Mouse (Mus musculus) embryo, embryonic 11.5 days (tissue): ENCODE measurements around the gene Ptprcap.
A peak's percentile ranks its signal among the peaks of the same experiment; 100 is the strongest.
"Not testable (repeated sequence)": the region's sequence is repeated elsewhere in the genome, so short reads cannot be mapped to it uniquely, and the experiment has no call there.

ENCODE experiments used
- DNase-seq: peaks from one replicate; pipeline ENCODE4 v3.0.0-alpha.2; 2012; ENCODE audit warnings: low read depth, low spot score

Gene Ptprcap

GRCm38 (mm10) chr19:4153232-4153654 is at the start of gene Ptprcap:
Gene Ptprcap (plus strand): TSS chr19:4153604.
- DNase-seq, result no peak

GRCm38 (mm10) chr19:4103792-4104191 is 49.6 kb upstream of the Ptprcap start:
- no peak for DNase-seq

- no peak for DNase-seq
These were observed 48.7 kb upstream of the Ptprcap start for GRCm38 (mm10) chr19:4104675-4105194.

- no peak for DNase-seq
These were observed 46.8 kb upstream of the Ptprcap start for GRCm38 (mm10) chr19:4106654-4107053.

- no peak for DNase-seq
These were observed 44.9 kb upstream of the Ptprcap start for GRCm38 (mm10) chr19:4108535-4108934.

GRCm38 (mm10) chr19:4112063-4112960 is 41.1 kb upstream of the Ptprcap start:
- no peak for DNase-seq

- DNase-seq, result no peak
These were observed 40.1 kb upstream of the Ptprcap start for GRCm38 (mm10) chr19:4113186-4113805.

GRCm38 (mm10) chr19:4113806-4114230 is 39.6 kb upstream of the Ptprcap start:
- no peak for DNase-seq

GRCm38 (mm10) chr19:4114551-4114950 is 38.9 kb upstream of the Ptprcap start:
- DNase-seq, result no peak

GRCm38 (mm10) chr19:4115144-4115543 is 38.3 kb upstream of the Ptprcap start:
- DNase-seq, result no peak

- DNase-seq, result no peak
These were observed 37.6 kb upstream of the Ptprcap start for GRCm38 (mm10) chr19:4115816-4116215.

GRCm38 (mm10) chr19:4117006-4117405 is 36.4 kb upstream of the Ptprcap start:
- DNase-seq, result no peak

GRCm38 (mm10) chr19:4118350-4118749 is 35.1 kb upstream of the Ptprcap start:
- DNase-seq, result no peak

- DNase-seq, result no peak
These were observed 33.5 kb upstream of the Ptprcap start for GRCm38 (mm10) chr19:4119716-4120487.

- DNase-seq, result no peak
These were observed 32.9 kb upstream of the Ptprcap start for GRCm38 (mm10) chr19:4120496-4120895.

GRCm38 (mm10) chr19:4121097-4121805 is 32.2 kb upstream of the Ptprcap start:
- peak; percentile 96 for DNase-seq

- DNase-seq, result not testable (repeated sequence)
These were observed 31.5 kb upstream of the Ptprcap start for GRCm38 (mm10) chr19:4121896-4122295.

GRCm38 (mm10) chr19:4122411-4123370 is 30.7 kb upstream of the Ptprcap start:
- no peak for DNase-seq

- no peak for DNase-seq
These were observed 29.0 kb upstream of the Ptprcap start for GRCm38 (mm10) chr19:4124432-4124831.

- not testable (repeated sequence) for DNase-seq
These were observed 28.1 kb upstream of the Ptprcap start for GRCm38 (mm10) chr19:4125268-4125667.
